Mouse (Mus musculus) forelimb bud, embryonic 11.5 days (tissue): ENCODE data around the gene Gm20843.
"Not testable (repeated sequence)": the region's sequence is repeated elsewhere in the genome, so short reads cannot be mapped to it uniquely, and the experiment has no call there.

Source experiments
- DNase-seq: peaks from one replicate; pipeline ENCODE4 v3.0.0-alpha.2; 2012; ENCODE audit warnings: low read depth, low spot score

The Gm20843 gene

GRCm38 (mm10) chrY:72247018-72247417, at the start of gene Gm20843:
Gene Gm20843 (minus strand): TSS chrY:72247118.
- not testable (repeated sequence) for DNase-seq
